Comparison of ENCODE assay signal across 9 mouse cellular contexts in the genomic region with DNA sequence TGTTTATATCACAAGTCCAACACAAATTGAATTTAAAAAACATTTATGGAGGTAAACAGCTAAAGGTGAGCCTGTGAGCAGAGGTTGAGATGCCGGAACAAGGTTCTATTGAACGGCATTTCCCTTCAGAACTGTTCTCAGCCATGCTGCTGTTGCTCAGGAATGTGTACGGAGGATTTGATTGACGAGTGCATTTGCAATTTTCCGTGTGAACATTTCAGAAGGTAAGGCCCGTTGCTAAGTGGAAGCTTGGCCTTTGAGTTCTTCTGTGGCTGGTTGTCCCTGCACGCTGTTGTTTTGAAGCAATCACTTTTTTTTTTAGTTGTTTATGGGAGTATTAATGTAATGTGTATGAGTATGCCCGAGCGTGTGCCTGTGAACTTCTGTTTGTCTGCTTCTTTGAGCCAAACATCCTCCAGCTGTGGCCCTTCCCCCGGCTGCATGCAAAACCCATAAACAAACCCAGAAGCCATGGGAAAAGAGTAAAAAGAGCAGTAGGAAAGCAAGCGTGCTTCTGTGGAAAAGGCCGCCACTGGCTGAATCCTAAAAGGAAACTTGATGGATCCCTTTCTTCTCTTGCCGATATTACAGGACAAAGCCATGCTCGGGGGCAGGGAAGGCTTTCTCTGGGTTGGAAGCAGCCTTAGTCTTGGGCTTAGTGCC.
DNase-seq lines count a peak whose midpoint lies in the region; ATAC-seq and TF ChIP-seq lines count a peak whose summit lies in the region.
"Had no signal": no experiment of that assay in that cellular context is flagged by ENCODE, and none has a peak within 500 bp of the region (broad histone marks: within the 10 kb centered on the region; RNA-seq: fewer than 3 reads in every experiment).

No protein-coding gene starts in this region.

- TF ChIP-seq POLR2A in heart, adult 2 months (IDR thresholded peaks at IDR 0.05; ENCODE audit: insufficient read depth, low read depth, low read length) = no peak

- H3K4me1 ChIP-seq in kidney, embryonic 14.5 days (ENCODE audit: control insufficient read depth, insufficient read depth, low read length) = peaks cover 29% of the 10 kb centered on the region
- peaks cover 22% of the 10 kb centered on the region for H3K4me1 ChIP-seq in heart, adult 2 months (ENCODE audit: control insufficient read depth, insufficient read depth, low read length)

- H3K27me3 ChIP-seq in kidney, embryonic 14.5 days (ENCODE audit: control insufficient read depth, insufficient read depth, low read length) = no peaks in the 10 kb centered on the region
- no peaks in the 10 kb centered on the region for H3K27me3 ChIP-seq in heart, adult 2 months (ENCODE audit: control insufficient read depth, insufficient read depth, low read length)

- no peak for TF ChIP-seq CTCF in heart, adult 2 months (IDR thresholded peaks at IDR 0.05)

- peak overlapping the region; percentile 80; the same call in 1 of the 2 replicates for H3K27ac ChIP-seq in kidney, embryonic 14.5 days (ENCODE audit: low read depth, low read length)
- peak overlapping the region; percentile 98 for H3K27ac ChIP-seq in heart, adult 2 months

- no peaks in the 10 kb centered on the region for H3K9me3 ChIP-seq in kidney, embryonic 14.5 days (ENCODE audit: control insufficient read depth, low read length)

- no peak overlapping the region for H3K4me3 ChIP-seq in kidney, embryonic 14.5 days (ENCODE audit: low read length)
- peak overlapping the region; percentile 46 for H3K4me3 ChIP-seq in heart, adult 2 months
- H3K4me3 ChIP-seq: erythroblast, embryonic 14.5 days had no signal

- H3K4me2 ChIP-seq in kidney, embryonic 14.5 days (replicated peaks; ENCODE audit: low read depth, low read length) = peak overlapping the region; percentile 15; the same call in 1 of the 2 replicates

- 29% methylated on average over 14 of the region's 14 CpGs for WGBS in kidney, embryonic 14.5 days
- WGBS in heart, adult 2 months = 7% methylated on average over 14 of the region's 14 CpGs

- DNase-seq in kidney, adult 8-10 months = no peak
- DNase-seq in heart, adult 2 months = peak; percentile 59 to 61
- DNase-seq in kidney, postnatal 14 days = peak; percentile 53
- DNase-seq in neural tube, embryonic 10.5 days (ENCODE audit: extremely low spot score, low spot score) = peak; percentile 40
- DNase-seq in adrenal gland, postnatal 36 days = no peak
- DNase-seq in spleen, adult 12 weeks (ENCODE audit: low spot score) = no peak

- ATAC-seq in kidney, embryonic 14.5 days (ENCODE audit: low FRiP score, low TSS enrichment) = no peak
- no peak for ATAC-seq in erythroblast, adult 5-6 weeks (replicated peaks; ENCODE audit: low FRiP score, poor library complexity, severe bottlenecking)

- H3K9ac ChIP-seq in kidney, embryonic 14.5 days (ENCODE audit: low read depth, low read length) = no peak overlapping the region; the same call in 1 of the 2 replicates
- H3K9ac ChIP-seq in heart, adult 2 months (ENCODE audit: low read depth, low read length) = peak overlapping the region; percentile 52

- no peaks in the 10 kb centered on the region; the same call in 1 of the 2 replicates for H3K79me2 ChIP-seq in heart, adult 2 months (replicated peaks; ENCODE audit: control insufficient read depth, insufficient read depth, low read length)

- intact Hi-C loops in heart, adult 2 months (cut with DNase I) = loop anchor here (5.0 kb wide), 1 partner anchor 34 kb away; no protein-coding TSS in a partner anchor

- TF ChIP-seq EP300 in heart, adult 2 months (IDR thresholded peaks at IDR 0.05; ENCODE audit: insufficient read depth, low read depth, low read length) = no peak

- no peaks in the 10 kb centered on the region for H3K36me3 ChIP-seq in kidney, embryonic 14.5 days (ENCODE audit: control insufficient read depth, insufficient read depth, low read length)
- H3K36me3 ChIP-seq in heart, adult 2 months (ENCODE audit: control insufficient read depth, insufficient read depth, low read length) = peaks cover 8% of the 10 kb centered on the region

Comparison
In these comparisons a context has a peak if more than half of its experiments do, and no peak if none do; other contexts are left out.
1. DNase-seq: peak in heart, adult 2 months (2 of 2), kidney, postnatal 14 days (single experiment) and neural tube, embryonic 10.5 days (single experiment); none in kidney, adult 8-10 months (0 of 2), adrenal gland, postnatal 36 days (0 of 2) and spleen, adult 12 weeks (single experiment).